Mouse (Mus musculus) left cerebral cortex, postnatal 25 days (tissue): Measurements from ENCODE around the gene Unc93a2. TPM values are rescaled to one million over a fixed set of nuclear protein-coding genes. Genes with fewer than 3 reads are reported as not detected.

ENCODE experiments used
- total RNA-seq, 2 experiments: library from RNA; stranded (reverse); gene quantifications; 2 replicates each; pipeline ENCODE4 v1.2.3; 2021

Gene Unc93a2
- total RNA-seq, 2 experiments from 2014 or later, result not detected

Other genes starting within 250 kb of the Unc93a2 start
- 10 to 100 TPM; 57.1 to 59.2 TPM for gene Rps6ka2, start 215.3 kb downstream of the Unc93a2 start, total RNA-seq
- under 1 TPM in 1 of 2 experiments, not detected in 1; 0.14 TPM for gene Tcp10a, start 60.8 kb downstream of the Unc93a2 start, total RNA-seq
- not detected for gene Ttll2, start 32.8 kb downstream of the Unc93a2 start, total RNA-seq
- not detected for gene Gm49630, start 13.5 kb downstream of the Unc93a2 start, total RNA-seq